Mouse (Mus musculus): ENCODE results near the gene Slc34a3.

- TF ChIP-seq CTCF (IDR thresholded peaks at IDR 0.05; ENCODE audit: borderline replicate concordance, insufficient read depth, low read depth, low read length) (no peak), POLR2A (IDR thresholded peaks at IDR 0.05; ENCODE audit: borderline replicate concordance, insufficient read depth, low read length) (no peak)
Measured at GRCm38 (mm10) chr2:25210686-25211085, 23.5 kb downstream of the Slc34a3 start.
